Mouse (Mus musculus) CD8-positive naive resting alpha-beta T cell, adult 2 months (primary cell): ENCODE results near the gene Eef1a2.
A peak's percentile ranks its signal among the peaks of the same experiment; 100 is the strongest.

Experiments used
- DNase-seq, 2 experiments: peaks; one replicate each; pipeline ENCODE4 v3.0.0; 2022; ENCODE audit warnings: low read depth in 2 of 2, low spot score in 2 of 2

The Eef1a2 gene

GRCm38 (mm10) chr2:181159091-181159514 lies 2.3 kb upstream of the Eef1a2 start:
- DNase-seq = no peak

GRCm38 (mm10) chr2:181158471-181158870 lies 1.7 kb upstream of the Eef1a2 start:
- DNase-seq = no peak

GRCm38 (mm10) chr2:181157716-181158302 lies 995 bp upstream of the Eef1a2 start:
- DNase-seq = no peak

- no peak for DNase-seq
Observed at GRCm38 (mm10) chr2:181157180-181157579, 366 bp upstream of the Eef1a2 start.

GRCm38 (mm10) chr2:181155801-181156200 lies 1.0 kb downstream of the Eef1a2 start:
- no peak for DNase-seq

- DNase-seq = no peak
Observed at GRCm38 (mm10) chr2:181154831-181155415, 1.9 kb downstream of the Eef1a2 start.

DNA sequence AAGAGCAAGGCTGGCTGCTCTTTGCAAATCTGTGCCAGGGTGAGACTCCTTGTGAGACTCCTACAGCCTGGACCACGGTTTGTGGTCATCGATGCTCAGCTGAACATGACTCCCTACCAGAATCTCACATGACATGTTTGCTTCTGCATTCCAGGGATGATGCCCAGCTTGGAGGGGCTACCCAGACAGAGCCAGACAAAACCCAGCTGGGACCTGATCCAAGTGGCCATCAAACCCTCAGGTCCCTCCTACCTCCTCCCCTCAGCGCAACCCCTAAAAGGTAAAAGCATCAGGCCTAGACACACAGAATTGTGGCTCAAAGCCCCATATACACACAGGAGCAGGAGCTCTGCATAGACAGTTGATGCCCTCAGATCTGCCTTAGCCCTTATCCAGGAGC lies 2.5 kb downstream of the Eef1a2 start:
- no peak for DNase-seq

DNA sequence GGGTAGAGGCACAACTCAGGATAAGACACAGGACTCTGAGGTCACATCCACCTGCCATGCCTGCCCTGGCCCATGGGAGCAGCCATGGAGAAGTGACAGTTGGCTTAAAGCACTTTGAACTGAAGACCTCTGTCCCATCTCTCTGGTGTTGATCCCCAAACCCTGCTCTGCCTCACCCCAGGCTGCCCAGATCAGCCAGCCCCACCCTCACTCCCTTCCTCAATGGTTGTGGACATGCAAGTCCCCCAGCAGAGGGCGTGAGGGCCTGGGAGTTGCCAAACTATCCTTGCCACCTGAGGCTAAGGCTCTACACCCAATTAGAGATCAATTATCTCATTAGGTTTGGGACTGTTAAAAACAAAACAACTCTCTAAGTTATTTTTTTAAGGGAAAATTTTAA lies 3.0 kb downstream of the Eef1a2 start:
- peak in 1 of 2 experiments; percentile 6 for DNase-seq

DNA sequence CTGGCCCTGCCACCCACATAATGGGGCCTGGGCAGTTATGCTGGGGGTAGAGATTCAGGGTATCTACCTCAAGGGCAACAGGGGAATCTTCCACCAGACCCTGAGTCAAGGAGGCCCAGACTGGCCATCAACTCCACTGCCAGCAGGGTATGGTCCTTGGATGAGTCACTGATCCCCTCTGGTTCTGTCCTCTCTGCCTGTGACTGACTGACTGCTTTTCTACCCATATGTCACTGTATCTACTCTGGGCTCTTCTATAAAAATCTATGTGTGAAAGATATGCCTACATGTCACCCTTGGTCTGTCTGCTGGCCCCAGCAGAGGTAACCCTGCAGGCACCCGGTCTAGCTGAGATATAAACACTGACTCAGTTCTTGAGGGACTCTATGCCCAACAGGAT lies 3.7 kb downstream of the Eef1a2 start:
- DNase-seq = no peak

DNA sequence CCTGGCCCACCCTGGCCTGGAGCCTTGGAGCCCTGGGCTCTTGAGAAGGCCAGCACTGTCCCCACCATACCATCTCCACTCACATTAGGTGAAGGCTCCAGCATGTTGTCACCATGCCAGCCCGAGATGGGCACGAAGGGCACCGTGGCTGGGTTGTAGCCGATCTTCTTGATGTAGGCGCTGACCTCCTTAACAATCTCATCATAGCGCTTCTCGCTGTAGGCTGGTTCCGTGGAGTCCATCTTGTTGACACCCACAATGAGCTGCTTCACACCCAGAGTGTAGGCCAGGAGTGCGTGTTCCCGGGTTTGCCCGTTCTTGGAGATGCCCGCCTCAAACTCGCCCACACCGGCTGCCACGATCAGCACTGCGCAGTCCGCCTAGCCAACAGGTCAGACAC lies 4.1 kb downstream of the Eef1a2 start:
- no peak for DNase-seq

DNA sequence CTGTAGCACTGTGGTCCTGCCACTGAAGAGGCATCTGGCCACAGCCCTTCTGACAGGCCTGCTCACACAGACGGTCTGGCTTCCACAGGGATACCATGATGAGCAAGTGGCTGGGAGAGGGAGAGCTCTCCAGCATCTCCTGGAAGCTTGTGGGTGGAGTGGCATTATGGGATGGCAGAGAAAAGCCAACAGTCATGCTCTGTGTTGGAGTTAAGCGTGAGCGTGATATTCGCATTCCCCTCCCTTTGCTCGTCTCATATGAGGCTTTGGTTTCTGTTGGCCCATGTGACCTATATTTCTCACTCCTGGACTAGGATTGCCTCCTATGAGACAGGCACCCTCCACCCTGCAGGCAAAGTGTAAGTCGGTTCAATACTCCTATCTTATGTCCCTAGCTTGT lies 6.5 kb downstream of the Eef1a2 start:
- DNase-seq = no peak

- no peak for DNase-seq
Observed at GRCm38 (mm10) chr2:181148318-181148955, 8.4 kb downstream of the Eef1a2 start.

- DNase-seq = no peak
Observed at GRCm38 (mm10) chr2:181147546-181148317, 9.1 kb downstream of the Eef1a2 start.

DNA sequence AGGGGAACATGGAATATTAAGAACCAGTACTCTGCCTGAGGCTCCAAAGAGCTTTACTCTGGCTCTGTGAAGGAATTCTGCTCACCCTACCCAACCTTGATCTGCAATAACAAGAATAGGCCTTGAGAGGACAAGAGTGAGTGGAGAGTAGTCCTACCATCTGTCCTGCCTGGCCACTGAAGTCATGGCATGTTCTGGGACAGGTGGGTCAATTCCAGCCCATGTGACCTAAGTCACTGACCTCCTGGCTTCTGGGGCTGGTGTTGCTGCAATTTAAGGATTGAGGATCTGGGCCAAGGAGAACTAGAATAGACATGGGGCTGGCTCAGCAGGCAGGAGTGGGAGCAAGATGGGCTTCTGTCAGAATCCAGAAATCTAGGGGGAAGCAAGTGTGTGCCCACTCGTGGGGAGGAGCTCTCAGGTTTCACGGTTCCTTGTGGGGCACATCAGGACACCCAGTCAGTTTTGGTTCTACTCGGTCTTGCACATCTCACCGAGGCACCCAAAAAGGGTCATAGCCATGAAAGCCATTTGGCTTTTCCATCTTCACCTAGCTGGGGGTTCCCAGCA lies 9.8 kb downstream of the Eef1a2 start:
- no peak for DNase-seq

DNA sequence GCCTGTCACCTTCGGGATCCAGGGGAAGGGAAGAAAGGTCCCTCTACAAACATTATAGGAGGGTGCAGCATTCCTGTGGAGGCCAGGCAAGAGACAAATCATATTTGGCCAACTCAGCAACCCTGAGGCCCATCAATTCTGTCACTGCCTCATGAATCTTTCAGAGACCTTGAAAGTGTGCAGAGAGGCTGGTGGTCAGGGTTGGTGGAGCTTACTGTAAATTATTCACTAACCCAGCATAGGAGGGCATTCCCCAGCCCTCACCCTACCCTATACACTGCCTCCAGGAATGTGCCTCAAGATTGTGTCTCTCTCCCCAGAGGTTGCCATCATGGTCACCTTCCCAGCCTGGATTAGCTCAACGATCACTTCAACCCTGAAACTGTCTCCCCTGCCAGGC lies 12.1 kb downstream of the Eef1a2 start:
- no peak for DNase-seq

GRCm38 (mm10) chr2:181143509-181144276 lies 13.1 kb downstream of the Eef1a2 start:
- no peak for DNase-seq

DNA sequence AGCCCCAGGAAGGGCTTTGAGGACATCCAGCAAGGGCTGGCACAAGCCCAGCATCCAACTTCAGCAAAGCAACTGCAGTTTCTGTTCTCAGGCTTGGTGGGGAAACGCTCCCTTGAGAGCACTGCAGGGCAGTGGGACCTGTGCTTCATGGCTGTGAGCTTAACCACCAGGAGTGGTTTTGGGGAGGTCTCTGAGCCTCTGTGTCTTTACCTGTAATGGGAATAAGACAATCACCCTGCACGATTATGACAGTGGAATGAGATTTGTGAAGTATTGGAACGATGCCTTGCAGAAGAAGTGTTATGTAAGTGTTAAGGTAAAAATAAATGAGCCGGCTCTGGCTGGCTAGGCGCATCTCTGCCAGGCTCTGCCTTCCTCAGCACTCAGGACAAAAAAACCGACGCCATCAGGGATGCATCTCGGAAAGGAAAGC lies 14.1 kb downstream of the Eef1a2 start:
- no peak for DNase-seq

- DNase-seq = no peak
Observed at GRCm38 (mm10) chr2:181139641-181140193, 17.1 kb downstream of the Eef1a2 start.

DNA sequence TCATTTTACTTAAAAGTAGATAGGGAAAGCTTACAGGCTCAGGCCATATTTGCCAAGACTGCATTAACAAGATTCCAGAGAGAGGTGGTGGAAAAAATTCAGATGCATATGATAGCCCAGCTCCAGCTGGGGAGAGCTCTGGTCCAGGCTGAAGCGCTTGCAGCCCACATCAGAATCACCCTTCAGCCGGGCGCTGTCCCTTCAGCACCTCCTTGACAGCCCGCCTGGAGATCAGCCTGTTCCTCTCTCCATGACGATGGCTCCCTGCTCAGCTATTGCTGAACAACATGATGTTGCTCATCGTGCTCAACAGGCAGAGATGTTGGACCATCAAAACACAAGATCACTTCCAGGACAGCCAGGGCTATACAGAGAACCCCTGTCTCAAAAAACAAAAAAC lies 19.9 kb downstream of the Eef1a2 start:
- DNase-seq = no peak

DNA sequence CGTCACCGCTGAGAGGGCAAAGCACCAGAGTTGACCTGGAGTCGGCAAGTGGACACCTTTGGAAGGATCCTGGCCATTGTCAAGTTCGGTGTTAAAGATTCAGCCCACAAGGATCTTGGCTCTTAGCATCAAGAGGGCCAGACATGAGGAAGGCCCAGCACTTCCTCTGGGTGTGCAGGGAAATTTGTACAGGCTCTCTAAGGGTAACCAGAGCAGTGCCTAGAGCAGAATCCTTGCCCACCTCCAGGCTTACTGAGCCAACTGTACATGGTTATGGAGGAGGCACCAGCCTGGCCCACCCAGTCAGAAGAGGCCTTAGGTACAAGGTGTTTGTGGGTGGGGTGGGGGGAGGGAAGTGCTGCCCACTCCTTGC lies 21.4 kb downstream of the Eef1a2 start:
- DNase-seq = no peak
